Mouse (Mus musculus) megakaryocyte, embryonic 14.5 days (primary cell): Measurements from ENCODE around the gene Pdcd2l. TPM values are rescaled to one million over a fixed set of nuclear protein-coding genes. Genes with fewer than 3 reads are reported as not detected.

ENCODE experiments used
- H3K27me3 ChIP-seq: replicated peaks from 2 replicates; pipeline ENCODE3; 2012; ENCODE audit warnings: inconsistent platforms
- H3K36me3 ChIP-seq: replicated peaks from 2 replicates; pipeline ENCODE3; 2012; ENCODE audit warnings: low read length, inconsistent platforms, mixed read lengths
- H3K4me1 ChIP-seq: 2 replicates; pipeline ENCODE4 v1.6.1; 2012; ENCODE audit warnings: inconsistent platforms
- H3K4me3 ChIP-seq: replicated peaks from 2 replicates; pipeline ENCODE3; 2012; ENCODE audit warnings: moderate library complexity, mild to moderate bottlenecking, inconsistent platforms
- H3K9me3 ChIP-seq: 2 replicates; pipeline ENCODE4 v1.6.1; 2012; ENCODE audit warnings: inconsistent platforms
- FLI1 ChIP-seq: IDR thresholded peaks from 2 replicates; pipeline ENCODE4 v1.6.1; 2012; ENCODE audit warnings: low read length, inconsistent platforms, mixed read lengths
- GATA1 ChIP-seq: IDR thresholded peaks from 3 replicates; pipeline ENCODE4 v1.6.1; 2012; ENCODE audit warnings: mixed read lengths, low read length, inconsistent platforms, borderline replicate concordance
- polyA plus RNA-seq: library from polyadenylated mRNA; stranded (reverse); fragments of >175 nt; gene quantifications from 2 replicates; pipeline ENCODE4 v1.2.3, GENCODE M21; 2012; ENCODE audit warnings: low replicate concordance; ENCODE audit not compliant: insufficient read depth

Gene Pdcd2l
- polyA plus RNA-seq, 1 experiment = 4.0 TPM

DNA sequence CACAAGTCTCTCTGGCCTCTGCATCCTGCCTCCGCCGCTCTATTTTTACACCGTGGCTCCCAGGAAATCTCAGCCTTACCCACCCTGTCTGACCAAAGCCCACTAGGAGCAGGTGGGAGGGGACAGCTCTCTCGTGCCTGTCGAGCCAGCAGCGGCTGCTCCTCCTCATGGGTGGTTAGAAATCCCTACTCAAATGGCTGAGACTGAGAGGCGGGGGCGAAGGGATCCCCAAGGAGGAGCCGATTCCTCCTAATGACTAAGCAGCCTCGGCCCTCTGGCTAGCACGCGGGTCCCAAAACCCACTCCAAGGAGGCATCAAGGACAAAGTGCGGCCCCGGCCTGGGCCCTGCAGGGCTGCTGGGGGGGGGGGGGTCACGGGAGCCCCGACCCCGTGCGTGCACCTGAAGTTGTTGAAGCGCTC, 33.2 kb upstream of the Pdcd2l start:
- H3K4me3 ChIP-seq = peak overlapping the region; percentile 95
- H3K27me3 ChIP-seq = no peaks in the 10 kb centered on the region
- H3K4me1 ChIP-seq = peaks cover 85% of the 10 kb centered on the region
- no peak for TF ChIP-seq FLI1
- H3K9me3 ChIP-seq = no peaks in the 10 kb centered on the region
- H3K36me3 ChIP-seq = peaks cover 44% of the 10 kb centered on the region

DNA sequence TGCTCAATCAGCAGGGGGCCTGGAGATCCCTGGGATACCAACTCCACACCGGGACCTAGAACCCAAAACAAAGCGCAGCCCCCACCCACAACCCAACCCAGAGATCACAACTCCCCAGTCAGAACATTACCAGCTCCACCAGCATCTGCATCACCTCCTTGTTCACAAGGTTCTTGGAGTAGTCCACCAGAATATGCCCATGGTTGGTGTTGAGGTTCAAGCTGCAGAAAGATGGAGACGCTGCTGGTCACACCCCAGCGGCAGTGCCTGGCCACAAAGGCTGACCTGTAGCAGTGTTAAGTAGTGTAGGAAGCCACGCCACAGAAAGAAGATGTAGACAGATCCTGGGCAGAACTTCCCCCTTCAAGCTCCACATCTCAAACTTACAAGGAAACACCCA, 32.7 kb upstream of the Pdcd2l start:
- H3K4me1 ChIP-seq = peaks cover 86% of the 10 kb centered on the region
- H3K36me3 ChIP-seq = peaks cover 49% of the 10 kb centered on the region

DNA sequence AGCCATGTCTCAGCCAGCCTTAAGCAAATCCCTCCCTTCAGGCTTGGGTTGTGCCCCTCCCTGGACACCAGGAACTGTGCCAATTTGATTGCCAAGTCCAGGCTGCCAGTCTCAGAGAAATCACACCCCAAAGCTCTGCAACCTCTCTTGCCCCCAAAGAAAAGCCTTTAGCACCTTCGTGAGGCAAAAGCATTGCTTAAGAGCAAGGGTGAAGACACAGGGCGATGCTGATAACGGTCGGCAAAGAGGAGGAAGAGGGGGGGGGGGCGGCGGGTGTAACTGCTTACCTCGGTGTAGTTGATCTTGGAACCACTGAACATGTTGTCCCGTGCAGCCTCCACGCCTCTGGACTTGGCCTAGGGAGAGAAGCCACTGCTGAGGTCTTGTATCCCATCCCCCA, 32.2 kb upstream of the Pdcd2l start:
- Histone ChIP-seq H3K4me3 (peak overlapping the region; percentile 95), H3K27me3 (no peaks in the 10 kb centered on the region), H3K36me3 (peaks cover 54% of the 10 kb centered on the region), H3K4me1 (peaks cover 84% of the 10 kb centered on the region), H3K9me3 (no peaks in the 10 kb centered on the region)
- no peak for TF ChIP-seq FLI1
- no peak for TF ChIP-seq GATA1

More for the DNA sequence above, 32.7 kb upstream of the Pdcd2l start:
- Histone ChIP-seq H3K27me3 (no peaks in the 10 kb centered on the region), H3K9me3 (no peaks in the 10 kb centered on the region), H3K4me3 (peak overlapping the region; percentile 95)
- TF ChIP-seq FLI1 = no peak
- TF ChIP-seq GATA1 = no peak

DNA sequence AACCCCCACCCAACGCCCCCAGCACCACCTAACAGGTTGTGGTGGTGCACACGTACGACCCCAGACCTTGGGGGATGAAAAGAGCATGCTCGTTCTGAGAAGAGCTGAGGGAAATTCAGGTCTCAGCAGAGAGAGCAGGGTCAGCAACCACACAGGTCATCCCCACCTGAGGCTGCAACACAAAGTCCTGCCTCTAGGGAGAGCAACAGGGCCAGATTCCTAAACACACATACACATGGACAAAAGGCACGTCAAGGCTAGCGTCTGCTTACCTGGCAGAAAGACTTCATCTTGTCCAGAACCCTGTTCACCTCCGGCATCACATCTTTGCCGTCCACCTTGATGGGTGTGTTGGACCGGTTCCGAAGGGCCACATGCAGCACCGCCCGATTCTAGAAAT, 30.4 kb upstream of the Pdcd2l start:
- Histone ChIP-seq H3K9me3 (no peaks in the 10 kb centered on the region), H3K36me3 (peaks cover 72% of the 10 kb centered on the region), H3K4me1 (peaks cover 76% of the 10 kb centered on the region), H3K4me3 (peak overlapping the region; percentile 95), H3K27me3 (no peaks in the 10 kb centered on the region)
- TF ChIP-seq GATA1 (no peak), FLI1 (no peak)

DNA sequence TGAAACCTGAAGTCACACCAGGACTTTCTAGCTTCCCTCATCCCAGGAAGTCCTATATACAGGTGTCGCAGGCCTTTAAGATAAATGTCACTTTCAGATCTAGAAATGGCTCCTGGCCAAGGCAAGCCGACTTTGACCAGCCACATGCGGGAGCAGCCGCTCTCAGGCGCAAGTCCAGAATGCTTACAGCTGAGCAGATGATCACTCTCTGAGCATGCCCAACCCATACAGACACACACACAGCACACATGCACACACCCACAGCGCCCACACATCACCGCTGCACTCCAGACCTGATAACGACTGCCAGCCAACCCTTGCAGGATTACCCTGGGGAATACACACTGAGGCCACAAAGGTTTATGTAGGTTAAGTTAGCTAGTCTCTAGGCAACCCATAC, 29.6 kb upstream of the Pdcd2l start:
- Histone ChIP-seq H3K4me1 (peaks cover 73% of the 10 kb centered on the region), H3K9me3 (no peaks in the 10 kb centered on the region), H3K27me3 (no peaks in the 10 kb centered on the region), H3K4me3 (peak overlapping the region; percentile 95), H3K36me3 (peaks cover 76% of the 10 kb centered on the region)
- TF ChIP-seq FLI1 (no peak), GATA1 (no peak)

DNA sequence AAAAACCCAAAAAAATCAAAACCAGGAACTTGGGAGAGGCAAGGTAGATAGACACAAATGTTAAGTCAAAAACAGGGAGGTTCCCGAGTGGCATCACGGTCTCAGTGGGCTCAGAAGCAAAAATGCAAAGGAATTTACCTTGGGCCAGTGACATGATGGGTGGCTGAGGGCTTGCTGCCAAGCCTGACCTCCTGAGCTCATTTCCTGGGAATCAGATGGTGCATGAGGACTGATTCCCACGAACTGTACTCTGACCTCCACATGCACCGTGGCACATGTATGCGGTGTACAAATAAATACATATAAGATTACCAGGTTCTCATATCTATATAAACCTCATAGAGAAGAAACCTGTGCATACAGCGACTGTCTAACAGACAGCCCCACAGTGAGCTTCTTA, 27.8 kb upstream of the Pdcd2l start:
- TF ChIP-seq GATA1 (no peak), FLI1 (no peak)
- Histone ChIP-seq H3K4me3 (peak overlapping the region; percentile 10), H3K9me3 (no peaks in the 10 kb centered on the region), H3K36me3 (peaks cover 94% of the 10 kb centered on the region), H3K27me3 (no peaks in the 10 kb centered on the region), H3K4me1 (peaks cover 67% of the 10 kb centered on the region)

DNA sequence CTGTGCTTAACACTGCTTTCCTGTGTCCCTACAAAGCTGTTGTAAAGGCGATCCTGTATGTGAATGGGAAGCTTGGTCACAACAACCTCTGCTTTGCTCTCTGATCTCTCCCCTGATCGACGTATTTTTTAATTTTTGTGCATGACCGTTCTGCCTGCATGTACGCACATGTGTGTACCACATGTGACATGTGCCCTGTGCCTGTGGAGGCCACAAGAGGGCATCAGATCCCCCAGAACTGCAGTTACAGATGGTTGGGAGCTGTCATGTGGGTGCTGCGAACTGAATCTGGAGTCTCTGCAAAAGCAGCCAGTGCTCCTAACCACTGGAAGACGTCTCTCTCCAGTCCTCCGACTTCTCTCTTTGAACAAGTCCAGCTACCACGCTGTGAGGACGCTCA, 25.9 kb upstream of the Pdcd2l start:
- H3K36me3 ChIP-seq = peaks cover 100% of the 10 kb centered on the region
- H3K9me3 ChIP-seq = no peaks in the 10 kb centered on the region
- TF ChIP-seq GATA1 (no peak), FLI1 (no peak)
- H3K4me1 ChIP-seq = peaks cover 51% of the 10 kb centered on the region
- H3K27me3 ChIP-seq = no peaks in the 10 kb centered on the region
- no peak overlapping the region for H3K4me3 ChIP-seq

DNA sequence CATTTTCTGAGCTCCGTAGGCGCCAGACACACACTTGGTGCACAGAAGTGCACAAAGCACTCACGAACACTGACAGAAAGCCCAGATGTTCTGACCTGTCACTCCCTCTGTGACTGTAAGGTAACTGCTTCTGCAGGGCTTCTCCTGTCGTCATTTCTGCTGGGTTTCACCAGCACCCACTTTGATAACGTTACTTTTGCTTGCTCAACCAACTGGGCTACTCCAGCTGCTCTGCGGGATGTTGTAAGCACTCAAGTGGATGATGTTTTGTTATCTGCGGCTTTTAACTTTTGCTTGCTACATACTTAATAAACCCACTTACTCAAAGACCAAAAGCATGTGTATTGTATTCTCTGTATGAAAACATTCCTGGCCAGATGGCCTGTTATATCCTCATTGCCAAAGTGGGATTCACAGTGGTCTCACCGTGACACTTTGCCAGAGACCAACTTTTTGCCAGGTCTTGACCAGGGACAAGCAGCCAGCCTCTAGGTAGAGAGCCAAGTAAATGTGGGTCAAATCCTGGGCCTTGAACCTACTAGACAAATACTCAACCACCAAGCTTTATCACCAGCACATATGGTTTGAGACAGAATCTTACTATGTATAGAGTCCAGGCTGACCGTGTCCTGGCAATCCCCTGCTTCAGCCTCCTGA, 25.3 kb upstream of the Pdcd2l start:
- H3K27me3 ChIP-seq = no peaks in the 10 kb centered on the region
- TF ChIP-seq GATA1 = no peak
- TF ChIP-seq FLI1 = no peak
- H3K36me3 ChIP-seq = peaks cover 99% of the 10 kb centered on the region
- H3K4me1 ChIP-seq = peaks cover 46% of the 10 kb centered on the region
- H3K4me3 ChIP-seq = no peak overlapping the region
- H3K9me3 ChIP-seq = no peaks in the 10 kb centered on the region

DNA sequence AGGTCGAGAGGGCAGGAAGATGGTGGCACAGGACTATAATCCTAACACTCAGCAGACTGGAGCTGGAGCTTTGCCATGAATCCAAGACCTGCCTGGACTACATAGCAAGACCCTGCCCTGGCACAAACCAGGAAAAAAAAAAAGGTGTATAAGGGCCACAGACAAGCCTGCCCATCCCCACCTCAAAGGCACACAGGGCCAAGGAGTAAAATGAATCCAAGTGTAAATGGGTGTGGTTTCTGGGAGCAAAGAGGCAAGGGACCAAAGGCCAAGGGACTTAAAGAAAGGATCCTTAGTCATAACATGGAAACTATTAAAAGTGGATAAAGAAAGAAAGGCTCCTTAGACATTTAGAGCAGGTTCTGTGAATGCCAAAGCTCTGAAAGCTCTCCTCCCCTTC, 22.0 kb upstream of the Pdcd2l start:
- no peak for TF ChIP-seq GATA1
- Histone ChIP-seq H3K4me1 (peaks cover 52% of the 10 kb centered on the region), H3K36me3 (peaks cover 99% of the 10 kb centered on the region)

DNA sequence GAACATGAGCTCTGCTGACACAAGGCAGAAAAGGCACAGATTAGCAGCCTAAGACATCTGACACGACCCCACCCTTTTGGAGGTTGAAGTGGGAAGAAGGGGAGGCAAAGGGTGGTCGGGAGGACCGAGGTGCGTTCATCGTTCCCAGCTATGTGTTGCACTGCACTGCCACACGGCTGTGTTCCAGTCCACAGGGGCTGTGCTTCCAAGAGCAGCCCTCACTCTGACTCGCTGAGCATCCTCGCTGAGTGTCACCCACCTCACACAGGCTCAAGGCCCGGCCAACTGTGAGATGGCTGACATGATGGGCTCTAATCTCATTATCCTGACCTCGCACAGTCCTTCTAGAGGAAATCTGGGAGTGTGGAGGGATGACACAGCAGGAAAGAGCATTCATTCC, 20.0 kb upstream of the Pdcd2l start:
- Histone ChIP-seq H3K4me1 (peaks cover 45% of the 10 kb centered on the region), H3K36me3 (peaks cover 99% of the 10 kb centered on the region), H3K4me3 (peak overlapping the region; percentile 42), H3K9me3 (no peaks in the 10 kb centered on the region), H3K27me3 (no peaks in the 10 kb centered on the region)
- TF ChIP-seq FLI1 = no peak
- TF ChIP-seq GATA1 = no peak

More for the DNA sequence above, 22.0 kb upstream of the Pdcd2l start:
- Histone ChIP-seq H3K27me3 (no peaks in the 10 kb centered on the region), H3K4me3 (no peak overlapping the region), H3K9me3 (no peaks in the 10 kb centered on the region)

DNA sequence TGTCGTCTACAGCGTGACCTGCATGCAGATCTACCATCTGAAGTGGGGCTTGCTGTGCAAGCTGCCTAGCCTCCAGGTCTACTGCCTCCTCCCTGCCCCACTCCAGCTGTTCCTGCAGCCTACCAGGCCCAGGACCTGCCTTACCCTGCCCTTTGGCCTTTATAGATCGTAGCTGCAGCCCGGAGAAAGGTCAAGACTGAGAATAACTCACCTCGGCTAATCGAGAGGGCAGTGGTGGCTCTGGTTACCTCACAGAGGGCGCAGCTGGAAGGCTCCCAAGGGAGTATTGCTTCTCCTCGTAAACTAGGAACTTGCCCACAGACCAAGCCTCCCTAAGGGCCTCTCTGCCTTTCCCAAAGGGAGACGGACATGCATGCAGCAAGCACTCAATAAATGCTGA, 19.0 kb upstream of the Pdcd2l start:
- H3K9me3 ChIP-seq = no peaks in the 10 kb centered on the region
- peaks cover 99% of the 10 kb centered on the region for H3K36me3 ChIP-seq
- peaks cover 38% of the 10 kb centered on the region for H3K4me1 ChIP-seq
- no peak overlapping the region for H3K4me3 ChIP-seq
- TF ChIP-seq GATA1 = no peak
- no peak for TF ChIP-seq FLI1
- H3K27me3 ChIP-seq = no peaks in the 10 kb centered on the region
